Mouse (Mus musculus) mouse embryonic stem cell (cell line): Measurements from ENCODE around the gene Bicral.
"Not testable (repeated sequence)": the region's sequence is repeated elsewhere in the genome, so short reads cannot be mapped to it uniquely, and the experiment has no call there.

Experiments
- in situ Hi-C, 2 experiments: fragments of 300-500 bp; cut with MboI; formaldehyde crosslinking; loops; 1 replicate in 1 of 2; 3 replicates in 1 of 2; pipeline ENCODE4 v1.14.3; 2019 to 2020; ENCODE audit warnings: low sequenced_read_pairs in 2 of 2, low pct_unique_long_range_greater_than_20kb in 1 of 2, mixed read lengths in 1 of 2; ENCODE audit not compliant: unreplicated experiment in 1 of 2

Gene Bicral

GRCm38 (mm10) chr17:46817734-46818158 lies 40.5 kb downstream of the Bicral start:
- in situ Hi-C loops: no loop called here

- in situ Hi-C loops: no loop called here
Observed at GRCm38 (mm10) chr17:46816306-46816705, 42.0 kb downstream of the Bicral start.

GRCm38 (mm10) chr17:46814497-46814896 lies 43.8 kb downstream of the Bicral start:
- in situ Hi-C loops: no loop called here

- in situ Hi-C loops: no loop called here
Observed at GRCm38 (mm10) chr17:46813637-46814036, 44.6 kb downstream of the Bicral start.

- in situ Hi-C loops: no loop called here
Observed at GRCm38 (mm10) chr17:46812442-46812841, 45.8 kb downstream of the Bicral start.

GRCm38 (mm10) chr17:46810672-46811071 lies 47.6 kb downstream of the Bicral start:
- in situ Hi-C loops: no loop called here

- in situ Hi-C loops: no loop called here
Observed at GRCm38 (mm10) chr17:46809131-46809830, 49.0 kb downstream of the Bicral start.

GRCm38 (mm10) chr17:46808376-46808775 lies 49.9 kb downstream of the Bicral start:
- in situ Hi-C loops: no loop called here

GRCm38 (mm10) chr17:46801761-46802160 lies 56.5 kb downstream of the Bicral start:
- in situ Hi-C loops: no loop called here

GRCm38 (mm10) chr17:46799680-46800079 lies 58.6 kb downstream of the Bicral start:
- in situ Hi-C loops: no loop called here

- in situ Hi-C loops: no loop called here
Observed at GRCm38 (mm10) chr17:46797386-46797785, 60.9 kb downstream of the Bicral start.

GRCm38 (mm10) chr17:46796743-46797142 lies 61.5 kb downstream of the Bicral start:
- in situ Hi-C loops: no loop called here

GRCm38 (mm10) chr17:46792963-46793362 lies 65.3 kb downstream of the Bicral start:
- in situ Hi-C loops: no loop called here

- in situ Hi-C loops: not testable (repeated sequence)
Observed at GRCm38 (mm10) chr17:46787974-46788373, 70.3 kb downstream of the Bicral start.

GRCm38 (mm10) chr17:46786952-46787351 lies 71.3 kb downstream of the Bicral start:
- in situ Hi-C loops: no loop called here

GRCm38 (mm10) chr17:46783222-46783565 lies 75.1 kb downstream of the Bicral start:
- in situ Hi-C loops: no loop called here

- in situ Hi-C loops: no loop called here
Observed at GRCm38 (mm10) chr17:46782341-46783221, 75.7 kb downstream of the Bicral start, which contains the start of gene Rpl7l1. Rpl7l1 (minus strand) TSS chr17:46782672.

GRCm38 (mm10) chr17:46781876-46782275 lies 76.4 kb downstream of the Bicral start:
- in situ Hi-C loops: no loop called here

GRCm38 (mm10) chr17:46776087-46776486 lies 82.2 kb downstream of the Bicral start:
- in situ Hi-C loops: loop anchor here in 1 of 2 experiments (10.0 kb wide), 1 partner anchor 109 kb away; no protein-coding TSS in a partner anchor
